Mouse (Mus musculus) hindbrain, embryonic 14.5 days (tissue): ENCODE results near the gene Kidins220. TPM values are rescaled to one million over a fixed set of nuclear protein-coding genes. Genes with fewer than 3 reads are reported as not detected.
A peak's percentile ranks its signal among the peaks of the same experiment; 100 is the strongest.

Experiments used
- ATAC-seq: fragments of 200-750 bp; cut with Nextera tagmentation; 2 replicates; pipeline ENCODE4 v1.8.0; 2017; ENCODE audit warnings: moderate number of reproducible peaks, mild to moderate bottlenecking, moderate TSS enrichment, moderate library complexity; ENCODE audit not compliant: low FRiP score
- DNase-seq: peaks from one replicate; pipeline ENCODE4 v3.0.0-alpha.2; 2015; ENCODE audit warnings: low spot score
- H3K27ac ChIP-seq: fragments of 300-500 bp; sonication (generic); 2 replicates; pipeline ENCODE4 v1.5.1; 2014; ENCODE audit warnings: mild to moderate bottlenecking, moderate library complexity
- H3K27me3 ChIP-seq: fragments of 300-500 bp; sonication (generic); 2 replicates; pipeline ENCODE4 v1.6.1; 2014; ENCODE audit warnings: mild to moderate bottlenecking, low read length, mixed read lengths; ENCODE audit not compliant: control insufficient read depth, insufficient read depth
- H3K36me3 ChIP-seq: fragments of 300-500 bp; sonication (generic); replicated peaks from 2 replicates; pipeline ENCODE4 v1.6.1; 2014; ENCODE audit not compliant: control insufficient read depth, insufficient read depth
- H3K4me1 ChIP-seq: fragments of 300-500 bp; sonication (generic); replicated peaks from 2 replicates; pipeline ENCODE4 v1.6.1; 2014; ENCODE audit warnings: antibody characterized with exemption, low read length, mixed read lengths; ENCODE audit not compliant: control insufficient read depth, insufficient read depth
- H3K4me2 ChIP-seq: fragments of 300-500 bp; sonication (generic); replicated peaks from 2 replicates; pipeline ENCODE4 v1.6.1; 2014; ENCODE audit warnings: mild to moderate bottlenecking, moderate library complexity
- H3K4me3 ChIP-seq: fragments of 300-500 bp; sonication (generic); replicated peaks from 2 replicates; pipeline ENCODE4 v1.5.1; 2014; ENCODE audit warnings: mild to moderate bottlenecking, low read length
- H3K9ac ChIP-seq: fragments of 300-500 bp; sonication (generic); 2 replicates; pipeline ENCODE4 v1.6.1; 2014
- H3K9me3 ChIP-seq: fragments of 300-500 bp; sonication (generic); 2 replicates; pipeline ENCODE4 v1.6.1; 2016; ENCODE audit warnings: low read length; ENCODE audit not compliant: control insufficient read depth
- WGBS: fragments of 180-500 bp; shearing (Covaris S2); extraction: QIAGEN DNeasy Blood & Tissue Kit; methylation state at CpG from one replicate; pipeline ENCODE4 v1.1.7; 2014; 5-methylcytosine and 5-hydroxymethylcytosine counted together
- polyA plus RNA-seq: library from polyadenylated mRNA; unstranded; fragments of >200 nt; fragmentation: Nextera tagmentation; extraction: Ambion mirVana; gene quantifications from 2 replicates; pipeline ENCODE4 v1.2.1, GENCODE M21; 2014

Gene Kidins220
- polyA plus RNA-seq, 1 experiment from 2014 or later = 174 TPM

DNA sequence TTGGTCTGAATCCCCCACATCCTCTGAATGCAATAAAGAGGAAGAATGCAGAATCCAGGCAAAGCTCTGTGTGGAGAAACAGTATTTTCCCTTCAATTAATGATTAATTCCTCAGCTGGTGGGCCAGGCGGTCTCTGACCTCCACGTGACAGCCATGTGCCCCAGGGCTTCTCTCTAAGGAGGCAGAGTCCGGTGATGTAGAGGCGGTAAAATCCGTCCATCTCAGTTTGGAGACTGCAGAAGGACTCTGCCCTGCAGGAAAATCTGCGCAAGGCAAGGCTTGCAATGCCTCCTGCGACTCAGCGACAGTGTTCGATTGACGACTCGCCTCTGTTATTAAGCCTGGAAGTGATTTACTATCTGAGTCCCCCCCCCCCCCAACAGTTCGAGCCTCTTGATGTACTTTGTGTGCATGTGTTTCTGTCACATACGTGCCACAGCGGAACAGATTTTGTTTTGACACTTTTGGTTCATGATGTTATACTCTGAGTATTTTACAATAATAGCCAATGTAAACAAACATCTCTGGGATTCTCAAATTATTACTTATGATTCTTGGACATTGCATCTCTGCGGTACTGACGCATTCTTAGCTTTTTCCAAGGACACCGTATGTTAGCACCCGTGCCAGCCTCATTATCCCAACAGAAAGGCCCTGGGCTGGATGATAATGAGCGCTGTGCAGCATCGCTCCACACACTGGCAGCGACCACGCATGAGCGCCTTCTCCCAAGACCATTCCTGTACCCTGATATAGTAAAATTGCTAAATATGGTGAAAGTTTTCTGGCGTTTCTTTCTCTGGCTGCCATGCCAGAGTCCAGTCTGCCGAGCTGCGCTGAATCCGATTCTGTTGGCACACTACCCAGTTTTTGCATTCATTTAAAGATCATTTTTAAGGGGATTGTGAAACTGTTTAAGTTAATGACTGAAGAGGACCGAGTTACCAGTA, 122.8 kb downstream of the Kidins220 start:
- peak overlapping the region; percentile 72 for H3K9ac ChIP-seq
- H3K36me3 ChIP-seq = no peaks in the 10 kb centered on the region
- ATAC-seq = no peak
- WGBS = 3% methylated on average over 28 of the region's 28 CpGs
- peak; percentile 59 for DNase-seq
- H3K4me3 ChIP-seq = peak overlapping the region; percentile 68
- H3K27me3 ChIP-seq = no peaks in the 10 kb centered on the region
- peaks cover 35% of the 10 kb centered on the region for H3K4me1 ChIP-seq
- H3K4me2 ChIP-seq = peak overlapping the region; percentile 92
- peak overlapping the region; percentile 93 for H3K27ac ChIP-seq
- H3K9me3 ChIP-seq = no peaks in the 10 kb centered on the region

- Histone ChIP-seq H3K27ac (peak overlapping the region; percentile 93), H3K9me3 (no peaks in the 10 kb centered on the region), H3K4me1 (peaks cover 35% of the 10 kb centered on the region), H3K36me3 (no peaks in the 10 kb centered on the region), H3K4me2 (peak overlapping the region; percentile 92), H3K9ac (peak overlapping the region; percentile 72), H3K4me3 (peak overlapping the region; percentile 68), H3K27me3 (no peaks in the 10 kb centered on the region)
- no peak for DNase-seq
- ATAC-seq = no peak
- WGBS = under 1% methylated on average over 9 of the region's 10 CpGs
Observed at GRCm38 (mm10) chr12:25098161-25098550, 123.4 kb downstream of the Kidins220 start.

- peak overlapping the region; percentile 68 for H3K4me3 ChIP-seq
- H3K9ac ChIP-seq = peak overlapping the region; percentile 72
- peak overlapping the region; percentile 92 for H3K4me2 ChIP-seq
- ATAC-seq (peak; percentile 81), DNase-seq (peak; percentile 92)
- H3K9me3 ChIP-seq = no peaks in the 10 kb centered on the region
- WGBS = under 1% methylated on average over 61 of the region's 61 CpGs
- H3K27ac ChIP-seq = peak overlapping the region; percentile 93
- H3K4me1 ChIP-seq = peaks cover 31% of the 10 kb centered on the region
- H3K27me3 ChIP-seq = no peaks in the 10 kb centered on the region
- H3K36me3 ChIP-seq = no peaks in the 10 kb centered on the region
Observed at GRCm38 (mm10) chr12:25098561-25099312, 124.0 kb downstream of the Kidins220 start.

GRCm38 (mm10) chr12:25099313-25099562, 124.5 kb downstream of the Kidins220 start:
- 2% methylated on average over 9 of the region's 9 CpGs for WGBS
- Histone ChIP-seq H3K9me3 (no peaks in the 10 kb centered on the region), H3K9ac (peak overlapping the region; percentile 72), H3K27ac (peak overlapping the region; percentile 93), H3K4me2 (peak overlapping the region; percentile 92), H3K4me1 (peaks cover 31% of the 10 kb centered on the region), H3K36me3 (no peaks in the 10 kb centered on the region), H3K4me3 (peak overlapping the region; percentile 68), H3K27me3 (no peaks in the 10 kb centered on the region)
- no peak for ATAC-seq
- DNase-seq = peak; percentile 65

GRCm38 (mm10) chr12:25099563-25100408, 125.1 kb downstream of the Kidins220 start:
- Histone ChIP-seq H3K27me3 (no peaks in the 10 kb centered on the region), H3K4me1 (peaks cover 31% of the 10 kb centered on the region), H3K9ac (peak overlapping the region; percentile 72), H3K36me3 (no peaks in the 10 kb centered on the region), H3K27ac (peak overlapping the region; percentile 93), H3K4me3 (peak overlapping the region; percentile 68), H3K4me2 (peak overlapping the region; percentile 92), H3K9me3 (no peaks in the 10 kb centered on the region)
- peak; percentile 40 for DNase-seq
- ATAC-seq = no peak
- under 1% methylated on average over 38 of the region's 38 CpGs for WGBS

GRCm38 (mm10) chr12:25100411-25101217, 125.9 kb downstream of the Kidins220 start:
- H3K4me1 ChIP-seq = peaks cover 31% of the 10 kb centered on the region
- ATAC-seq = no peak
- WGBS = under 1% methylated on average over 56 of the region's 59 CpGs

DNA sequence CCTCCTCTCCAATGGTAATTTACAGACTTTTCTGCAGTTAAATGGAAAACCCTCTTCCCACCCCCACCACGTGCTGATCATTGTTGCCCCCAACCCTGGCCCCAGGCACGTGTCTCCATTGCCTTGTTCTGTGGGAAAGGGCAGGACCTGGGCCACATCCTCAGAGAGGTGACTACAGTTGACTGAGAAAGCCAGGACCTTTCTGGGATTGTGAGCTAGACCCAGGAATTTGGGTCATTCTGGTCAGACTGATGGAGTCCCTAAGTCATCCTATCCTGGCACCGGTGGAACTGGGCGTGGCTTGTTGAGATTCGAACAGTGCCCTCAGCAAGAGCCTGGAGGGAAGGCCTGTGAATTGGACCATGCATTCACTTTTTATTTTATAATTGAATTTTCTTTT, 126.7 kb downstream of the Kidins220 start:
- 11% methylated on average over 5 of the region's 5 CpGs for WGBS
- ATAC-seq (no peak), DNase-seq (no peak)
- peak overlapping the region; percentile 68; the same call in 1 of the 2 replicates for H3K4me3 ChIP-seq
- peak overlapping the region; percentile 93 for H3K27ac ChIP-seq
- H3K27me3 ChIP-seq = no peaks in the 10 kb centered on the region
- H3K9me3 ChIP-seq = no peaks in the 10 kb centered on the region
- H3K36me3 ChIP-seq = no peaks in the 10 kb centered on the region
- peaks cover 31% of the 10 kb centered on the region for H3K4me1 ChIP-seq
- peak overlapping the region; percentile 92 for H3K4me2 ChIP-seq
- H3K9ac ChIP-seq = peak overlapping the region; percentile 72; the same call in 1 of the 2 replicates

More at GRCm38 (mm10) chr12:25100411-25101217, 125.9 kb downstream of the Kidins220 start:
- Histone ChIP-seq H3K9me3 (no peaks in the 10 kb centered on the region), H3K4me3 (peak overlapping the region; percentile 68), H3K9ac (peak overlapping the region; percentile 72), H3K36me3 (no peaks in the 10 kb centered on the region), H3K27ac (peak overlapping the region; percentile 93), H3K27me3 (no peaks in the 10 kb centered on the region), H3K4me2 (peak overlapping the region; percentile 92)
- peak; percentile 36 for DNase-seq

DNA sequence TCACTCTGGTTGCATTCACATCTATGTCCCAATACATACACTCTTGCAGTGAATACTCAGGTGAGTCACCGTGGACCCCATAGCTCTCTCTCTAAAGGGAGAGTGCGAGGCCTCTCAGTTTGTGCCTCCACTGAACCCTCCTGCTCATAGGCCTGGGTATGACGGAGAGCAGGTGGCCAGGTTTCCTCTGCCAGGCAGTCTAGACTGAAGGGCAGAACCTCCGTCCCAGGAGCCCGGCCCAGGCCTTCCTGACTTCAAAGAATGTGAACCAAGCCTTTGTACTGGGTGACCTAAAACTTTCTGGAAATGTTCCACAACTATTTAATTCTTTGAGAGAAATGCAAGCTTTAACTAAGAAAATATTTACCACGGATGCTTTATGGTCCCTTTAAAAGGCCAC, 129.2 kb downstream of the Kidins220 start:
- ATAC-seq (no peak), DNase-seq (no peak)
- H3K4me2 ChIP-seq = no peak overlapping the region
- H3K4me3 ChIP-seq = no peak overlapping the region
- no peak overlapping the region for H3K27ac ChIP-seq
- no peaks in the 10 kb centered on the region for H3K36me3 ChIP-seq
- no peaks in the 10 kb centered on the region for H3K27me3 ChIP-seq
- H3K9ac ChIP-seq = no peak overlapping the region
- 0 out of 2 replicates have a peak, but pooled peaks cover 9% of the 10 kb centered on the region for H3K4me1 ChIP-seq
- WGBS = 83% methylated on average over 6 of the region's 6 CpGs
- H3K9me3 ChIP-seq = no peaks in the 10 kb centered on the region
